Mouse (Mus musculus) layer of hippocampus, adult 9-10 months (tissue): Measurements from ENCODE around the gene Acadvl.

Experiments
- DNase-seq: peaks from one replicate; pipeline ENCODE4 v3.0.0; 2022; ENCODE audit warnings: low spot score

Gene Acadvl

DNA sequence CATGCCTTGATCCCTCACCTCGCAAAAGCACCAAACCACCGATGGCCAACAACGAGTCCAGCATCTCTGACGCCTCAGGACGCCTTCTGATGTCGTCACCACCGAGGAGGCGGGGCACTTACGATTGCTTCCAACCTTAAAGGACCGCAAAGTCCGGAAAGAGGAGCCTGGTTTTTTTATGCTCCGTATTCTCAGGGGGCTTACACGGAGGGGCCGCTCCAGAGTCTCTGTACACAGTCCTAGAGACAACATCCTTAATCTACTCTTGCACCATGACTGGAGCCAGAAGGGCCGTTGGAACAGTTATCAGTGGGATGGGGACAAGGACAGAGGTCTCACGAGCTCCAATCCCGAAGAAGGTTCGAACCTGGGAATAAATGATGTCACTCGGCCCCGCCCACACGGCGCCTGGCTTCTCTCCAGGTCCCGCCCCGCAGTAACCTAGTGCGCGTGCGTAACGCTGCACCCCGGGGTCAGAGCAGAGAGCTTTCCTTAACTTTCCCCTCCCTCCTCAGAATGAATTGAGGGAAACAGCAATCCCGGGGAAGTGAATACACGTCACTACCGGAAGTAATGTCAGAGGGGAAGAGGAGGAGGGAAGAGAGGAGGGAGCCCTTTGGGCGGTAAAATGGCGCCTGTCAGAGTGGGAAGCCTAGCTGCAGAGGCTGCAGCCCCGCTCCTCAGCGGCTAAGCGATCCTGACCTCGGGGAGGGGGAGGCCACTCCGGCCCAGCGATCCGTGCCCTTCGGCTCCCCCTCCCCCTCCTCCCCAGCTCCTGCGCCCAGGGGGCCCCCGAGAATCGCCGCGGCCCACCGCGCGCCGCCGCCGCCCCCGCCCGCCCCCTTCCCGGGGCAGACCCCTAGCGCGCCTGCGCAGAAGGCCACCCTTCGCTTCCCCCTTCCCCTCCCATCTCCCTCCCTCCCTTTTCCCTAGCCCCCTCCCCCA is 34.7 kb downstream of the Acadvl start:
- peak; percentile 99 for DNase-seq

DNA sequence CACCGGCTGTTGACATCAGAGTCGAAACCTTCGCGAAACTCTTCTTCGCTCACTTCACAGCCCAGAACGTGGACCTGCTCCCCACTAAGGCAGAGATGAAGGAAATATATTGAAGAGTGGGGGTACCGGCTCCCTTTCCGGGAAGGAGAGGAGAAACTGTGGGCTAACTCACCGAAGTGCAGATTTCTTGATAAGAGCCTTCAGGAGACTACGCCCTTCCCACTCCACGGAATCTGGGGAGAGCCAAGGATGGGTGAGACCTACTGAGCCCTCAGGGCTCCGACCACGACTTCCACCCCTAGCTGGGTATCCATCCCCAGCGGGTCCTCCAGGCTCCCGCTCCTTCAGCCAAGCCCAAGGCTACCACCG is 35.4 kb downstream of the Acadvl start:
- no peak for DNase-seq

DNA sequence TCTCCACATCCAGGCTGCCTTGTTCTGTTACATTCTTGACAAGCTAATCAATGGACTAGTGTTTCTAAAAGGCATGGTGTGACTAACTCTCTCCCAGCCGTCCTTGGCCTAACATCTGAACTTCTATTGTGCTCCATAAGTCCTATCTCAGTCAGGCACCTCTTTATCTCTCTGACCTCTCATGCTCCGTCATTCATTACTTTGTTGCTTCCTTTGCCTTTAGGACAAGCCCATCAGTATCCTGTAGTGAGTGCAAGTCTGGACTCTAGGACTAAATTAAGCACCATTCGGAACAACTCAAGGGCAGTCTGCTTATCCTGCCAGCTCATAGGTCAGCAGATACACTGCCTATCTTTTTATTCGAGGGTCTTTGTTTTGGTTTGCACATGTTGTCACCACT is 38.9 kb downstream of the Acadvl start:
- DNase-seq, result no peak

GRCm38 (mm10) chr11:69974907-69975306 is 40.3 kb downstream of the Acadvl start:
- DNase-seq, result no peak

GRCm38 (mm10) chr11:69970775-69971174 is 44.4 kb downstream of the Acadvl start:
- DNase-seq, result no peak

DNA sequence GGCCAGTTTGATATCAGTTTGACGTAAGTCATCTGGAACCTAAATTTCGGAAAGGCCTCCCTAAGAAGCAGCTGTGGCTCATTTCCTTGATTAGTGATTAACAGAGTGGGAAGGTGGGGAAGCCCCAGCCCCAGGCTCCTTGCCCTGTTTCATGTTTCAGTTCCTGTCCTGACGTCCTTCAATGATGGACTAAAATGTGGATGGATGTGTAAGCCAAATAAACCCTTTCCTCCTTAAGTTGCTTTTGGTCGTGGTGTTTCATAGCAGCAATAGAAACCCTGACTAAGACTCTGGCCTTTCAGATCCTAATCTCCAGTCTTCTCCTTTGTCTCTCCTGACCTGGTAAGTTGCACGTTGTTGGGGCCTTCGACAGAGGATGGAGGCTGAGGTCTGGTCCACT is 45.0 kb downstream of the Acadvl start:
- no peak for DNase-seq

GRCm38 (mm10) chr11:69968793-69969192 is 46.4 kb downstream of the Acadvl start:
- DNase-seq, result no peak

DNA sequence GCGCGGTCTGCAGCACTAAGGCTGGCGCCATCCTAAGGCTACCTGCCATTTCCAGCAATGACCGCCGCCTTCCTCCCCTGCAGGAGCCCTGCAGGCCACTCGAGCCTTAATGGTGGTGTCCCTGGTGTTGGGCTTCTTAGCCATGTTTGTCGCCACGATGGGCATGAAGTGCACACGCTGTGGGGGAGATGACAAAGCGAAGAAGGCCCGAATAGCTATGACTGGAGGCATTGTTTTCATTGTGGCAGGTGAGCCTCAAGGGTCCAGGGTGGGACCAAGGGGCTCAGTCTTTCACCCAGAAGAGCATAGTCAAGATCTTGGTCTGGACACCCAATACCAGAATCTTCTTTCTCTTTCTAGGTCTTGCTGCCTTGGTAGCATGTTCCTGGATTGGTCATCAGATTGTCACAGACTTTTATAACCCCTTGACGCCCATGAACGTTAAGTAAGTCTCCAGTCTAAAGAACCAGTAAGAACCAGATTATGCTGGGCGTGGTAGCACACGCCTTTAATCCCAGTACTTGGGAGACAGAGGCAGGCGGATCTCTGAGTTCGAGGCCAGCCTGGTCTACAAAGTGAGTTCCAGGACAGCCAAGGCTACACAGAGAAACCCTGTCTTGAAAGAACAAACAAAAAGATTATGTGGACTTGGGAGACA is 48.2 kb downstream of the Acadvl start:
- DNase-seq, result no peak

GRCm38 (mm10) chr11:69966006-69966859 is 49.0 kb downstream of the Acadvl start:
- no peak for DNase-seq

- no peak for DNase-seq
Measured at GRCm38 (mm10) chr11:69965271-69966005, 49.8 kb downstream of the Acadvl start.

DNA sequence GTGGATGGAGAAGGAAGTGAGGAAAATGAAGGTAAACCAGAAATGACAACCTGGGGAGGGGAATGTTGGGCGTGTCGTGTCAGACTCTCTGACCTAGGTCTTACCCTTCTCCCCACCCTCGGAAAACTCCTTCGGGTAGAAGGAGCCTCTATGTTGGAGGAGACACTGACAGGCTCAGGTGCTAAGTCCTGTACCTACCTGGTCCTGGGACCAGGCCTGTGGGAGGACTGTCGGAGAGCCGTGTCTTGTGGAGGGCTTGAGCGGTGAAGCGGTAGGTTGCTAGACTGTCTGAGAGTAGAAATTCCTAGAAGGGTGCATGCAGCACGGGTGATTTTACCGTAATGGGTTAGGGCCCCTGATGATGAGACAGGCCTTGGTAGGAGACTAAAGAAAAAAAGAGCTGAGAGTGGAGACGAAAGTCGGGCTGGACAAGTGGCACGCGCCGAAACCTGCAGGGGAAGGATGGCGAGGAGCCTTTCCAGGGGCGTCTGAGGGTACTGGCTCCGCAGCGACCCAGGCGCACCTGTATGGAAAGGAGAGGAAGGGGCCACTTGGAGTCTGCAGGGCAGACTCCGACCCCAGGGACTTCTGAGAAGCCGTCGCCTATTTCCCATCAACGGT is 50.5 kb downstream of the Acadvl start, which contains the start of gene Cldn7:
Gene Cldn7 (plus strand): TSS at position 130 of the 621 bp plus-strand sequence.
- DNase-seq, result no peak

DNA sequence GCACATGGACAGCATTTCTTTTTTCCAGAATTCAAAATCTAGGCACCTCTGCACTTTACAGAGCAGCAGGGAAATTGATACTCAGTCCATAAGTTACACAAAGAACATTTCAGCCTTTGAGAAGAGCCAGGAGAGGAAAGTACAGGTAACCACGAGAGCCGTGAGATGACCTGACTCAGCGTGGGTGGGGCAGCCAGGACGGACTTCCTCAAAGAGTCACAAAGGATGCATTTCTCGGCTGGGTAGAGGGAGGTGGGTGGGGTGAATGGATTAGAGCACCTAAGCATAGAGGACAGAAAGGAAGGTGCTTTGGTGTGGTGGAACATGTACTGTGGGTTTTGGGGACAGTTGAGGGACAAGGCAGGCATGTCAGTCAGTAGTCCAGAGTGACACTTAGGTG is 53.4 kb downstream of the Acadvl start:
- no peak for DNase-seq

- DNase-seq, result no peak
Measured at GRCm38 (mm10) chr11:69960616-69961015, 54.6 kb downstream of the Acadvl start.
